ENCODE assay signal across 19 mouse cellular contexts in the genomic region with DNA sequence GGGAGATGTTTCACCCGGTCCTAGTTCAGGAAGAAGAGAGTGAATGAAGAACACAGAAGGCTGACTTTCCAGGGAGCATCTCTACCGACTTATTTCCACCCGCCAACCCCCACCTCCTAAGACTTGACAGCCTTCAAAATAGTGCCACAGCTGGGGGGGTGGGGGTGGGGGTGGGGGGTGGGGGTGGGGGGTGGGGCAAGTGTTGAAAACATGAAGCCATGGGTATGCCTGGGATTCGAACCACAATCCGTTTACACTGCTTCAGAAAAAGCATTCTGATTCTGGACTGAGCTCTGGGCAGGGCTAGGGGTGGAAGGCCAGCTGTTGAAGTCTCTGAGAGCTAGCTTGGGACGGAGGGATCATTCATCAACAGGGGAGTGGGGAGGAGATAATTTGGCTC. TPM values are rescaled to one million over a fixed set of nuclear protein-coding genes. Genes with fewer than 3 reads are reported as not detected.
"Had no signal": no experiment of that assay in that cellular context is flagged by ENCODE, and none has a peak within 500 bp of the region (broad histone marks: within the 10 kb centered on the region; RNA-seq: fewer than 3 reads in every experiment).

No protein-coding gene starts in this region.

- DNase-seq: kidney, adult 9 months; kidney, postnatal 36 days; layer of hippocampus, adult 9-11 months; liver; lung, adult 18-20 months; retina, postnatal 1 day; right cerebral cortex, postnatal 4 days; spleen, adult 18-20 months; thymus, adult 18-20 months; thymus, postnatal 14 days had no signal

- H3K36me3 ChIP-seq: limb, embryonic 12.5 days had no signal

- H3K9me3 ChIP-seq: limb, embryonic 12.5 days had no signal

- H3K4me3 ChIP-seq: limb, embryonic 12.5 days had no signal

- H3K27me3 ChIP-seq: limb, embryonic 12.5 days had no signal

- ATAC-seq: intestine, postnatal 0 days had no signal

- H3K27ac ChIP-seq: kidney, postnatal 0 days; liver, embryonic 14.5 days had no signal

- H3K4me2 ChIP-seq: limb, embryonic 12.5 days had no signal

- H3K9ac ChIP-seq: limb, embryonic 12.5 days; liver, embryonic 14.5 days had no signal

RNA-seq across cellular contexts. Expression of a gene that starts 23.4 kb away (rescaled TPM):
- total RNA-seq: layer of hippocampus, adult 18-20 months; left cerebral cortex, postnatal 36 days; megakaryocyte-erythroid progenitor cell, adult 5-6 weeks had no signal
- polyA plus RNA-seq: intestine, postnatal 0 days; limb, embryonic 12.5 days; lung, embryonic 16.5 days; stomach, embryonic 14.5 days had no signal
